Mouse (Mus musculus): ENCODE measurements around the gene Fam181a. TPM values are rescaled to one million over a fixed set of nuclear protein-coding genes. Genes with fewer than 3 reads are reported as not detected.

The Fam181a gene
- polyA plus RNA-seq, 2 experiments from 2014 or later, result not detected

DNA sequence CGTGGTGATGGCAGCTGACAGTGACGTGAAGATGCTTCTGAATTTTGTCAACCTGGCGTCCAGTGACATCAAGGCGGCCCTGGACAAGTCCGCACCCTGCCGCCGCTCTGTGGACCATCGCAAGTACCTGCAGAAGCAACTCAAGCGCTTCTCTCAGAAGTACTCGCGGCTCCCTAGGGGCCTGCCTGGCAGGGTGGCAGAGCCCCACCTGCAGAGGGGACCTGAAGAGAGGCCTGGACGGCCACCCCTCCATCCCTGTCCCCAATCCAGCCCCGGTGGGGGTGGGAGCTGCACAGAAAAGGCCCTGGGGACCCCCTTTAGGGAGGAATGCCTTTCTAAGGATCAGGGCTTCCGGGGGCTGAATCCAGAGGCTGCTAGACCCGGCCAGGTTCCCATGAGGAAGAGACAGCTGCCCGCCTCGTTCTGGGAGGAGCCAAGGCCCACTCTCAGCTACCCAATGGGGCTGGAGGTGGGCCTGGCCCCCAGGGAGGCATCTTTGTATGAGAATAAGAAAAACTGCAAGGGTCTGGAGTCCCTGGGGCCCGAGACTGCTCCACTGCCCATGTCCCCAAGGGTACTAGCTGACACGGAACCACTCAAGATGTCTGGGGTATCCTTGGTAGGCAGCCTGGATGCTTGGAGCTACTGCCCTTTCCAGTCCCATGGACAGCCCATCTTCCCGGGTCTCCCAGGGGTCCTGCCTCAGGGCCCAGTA is 5.2 kb downstream of the Fam181a start:
- no peak for ATAC-seq

DNA sequence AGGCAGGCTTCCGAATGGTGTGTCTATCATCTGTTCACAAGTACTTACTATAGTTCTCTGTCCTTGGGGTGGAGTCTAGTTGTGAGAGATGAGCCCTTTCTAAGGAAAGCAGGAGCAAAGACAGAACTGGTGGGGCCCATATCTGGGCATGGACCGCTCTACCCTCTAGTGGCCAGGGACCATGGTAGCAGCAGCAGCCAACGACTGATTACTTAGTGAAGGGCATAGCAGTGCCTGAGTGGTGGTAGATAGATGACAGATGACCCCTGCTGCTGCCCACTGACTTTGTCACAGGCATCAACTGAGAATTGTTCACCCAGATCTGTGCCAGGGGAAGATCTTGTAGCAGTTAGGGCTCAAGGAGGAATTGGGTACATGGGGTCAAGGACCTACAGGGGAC is 12.0 kb downstream of the Fam181a start:
- ATAC-seq, result peak; percentile 32

DNA sequence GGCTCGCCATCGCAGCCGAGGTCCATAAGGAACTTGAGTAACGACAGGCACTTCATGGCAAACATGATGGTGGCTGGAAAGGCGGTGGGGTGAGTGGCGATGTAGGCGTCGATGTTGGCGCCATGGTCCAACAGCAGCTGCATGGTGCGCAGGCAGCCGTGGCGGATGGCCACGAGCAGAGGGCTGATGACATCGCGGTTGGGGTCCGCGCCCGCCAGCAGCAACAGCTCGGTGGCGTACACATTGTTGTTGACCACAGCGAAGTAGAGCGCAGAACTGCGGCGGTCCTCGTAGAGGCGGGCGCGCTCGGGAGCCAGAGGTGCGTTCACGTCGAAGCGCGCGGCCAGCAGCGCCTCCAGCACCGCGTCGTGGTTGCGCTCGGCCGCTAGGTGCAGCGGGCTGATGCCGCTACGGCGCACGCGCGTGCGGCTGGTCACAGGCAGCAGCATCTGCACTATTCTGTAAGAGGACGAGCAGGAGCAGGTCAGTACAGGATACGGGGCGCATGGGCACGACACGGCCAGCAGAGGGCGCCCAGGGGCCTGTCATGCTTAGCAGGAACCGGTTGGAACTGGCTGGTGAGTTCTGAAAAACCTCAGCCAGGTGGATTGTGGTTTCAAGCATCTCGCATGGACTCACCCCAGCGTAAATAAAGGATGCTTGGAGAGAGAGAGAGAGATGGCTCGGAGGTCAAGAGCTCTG is 14.5 kb downstream of the Fam181a start:
- ATAC-seq, result peak; percentile 98

DNA sequence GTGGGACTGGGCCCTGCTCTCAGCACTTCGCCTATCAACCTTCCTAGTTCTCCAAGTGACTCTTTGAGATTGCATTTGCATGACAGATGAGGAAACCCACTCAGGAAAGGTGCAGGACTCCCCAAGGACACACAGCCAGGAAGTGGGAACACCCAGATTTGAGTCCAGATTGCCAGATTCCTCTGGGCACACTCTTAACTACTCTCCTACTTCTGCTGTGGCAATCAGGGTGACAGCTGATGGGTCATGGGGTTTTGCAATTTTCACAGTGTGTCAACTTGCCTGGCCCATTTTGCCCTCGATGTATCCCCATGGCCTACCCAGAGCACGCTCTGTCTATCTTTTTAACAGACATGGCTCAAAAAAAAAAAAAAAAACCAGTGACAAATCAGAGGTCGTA is 15.8 kb downstream of the Fam181a start:
- no peak for ATAC-seq

DNA sequence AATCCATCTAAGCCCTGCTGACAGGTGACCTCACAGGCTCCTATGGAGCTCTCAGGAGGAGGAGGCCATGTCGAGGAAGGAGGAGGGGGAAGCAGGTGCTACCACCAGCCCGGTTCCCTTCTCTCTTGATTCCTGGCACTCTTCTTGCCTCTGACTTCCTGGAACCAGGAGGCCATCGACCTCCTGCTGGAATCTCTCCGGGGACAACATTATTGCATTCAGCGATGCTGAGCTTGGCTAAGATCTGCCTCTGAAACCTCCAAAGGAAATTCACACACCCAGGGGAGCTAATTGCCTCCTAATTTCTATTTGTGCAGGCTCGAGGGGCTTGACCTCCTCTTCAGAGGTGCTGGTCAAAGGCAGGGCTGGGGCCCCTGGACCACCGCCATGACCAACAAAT is 16.3 kb downstream of the Fam181a start:
- no peak for ATAC-seq

DNA sequence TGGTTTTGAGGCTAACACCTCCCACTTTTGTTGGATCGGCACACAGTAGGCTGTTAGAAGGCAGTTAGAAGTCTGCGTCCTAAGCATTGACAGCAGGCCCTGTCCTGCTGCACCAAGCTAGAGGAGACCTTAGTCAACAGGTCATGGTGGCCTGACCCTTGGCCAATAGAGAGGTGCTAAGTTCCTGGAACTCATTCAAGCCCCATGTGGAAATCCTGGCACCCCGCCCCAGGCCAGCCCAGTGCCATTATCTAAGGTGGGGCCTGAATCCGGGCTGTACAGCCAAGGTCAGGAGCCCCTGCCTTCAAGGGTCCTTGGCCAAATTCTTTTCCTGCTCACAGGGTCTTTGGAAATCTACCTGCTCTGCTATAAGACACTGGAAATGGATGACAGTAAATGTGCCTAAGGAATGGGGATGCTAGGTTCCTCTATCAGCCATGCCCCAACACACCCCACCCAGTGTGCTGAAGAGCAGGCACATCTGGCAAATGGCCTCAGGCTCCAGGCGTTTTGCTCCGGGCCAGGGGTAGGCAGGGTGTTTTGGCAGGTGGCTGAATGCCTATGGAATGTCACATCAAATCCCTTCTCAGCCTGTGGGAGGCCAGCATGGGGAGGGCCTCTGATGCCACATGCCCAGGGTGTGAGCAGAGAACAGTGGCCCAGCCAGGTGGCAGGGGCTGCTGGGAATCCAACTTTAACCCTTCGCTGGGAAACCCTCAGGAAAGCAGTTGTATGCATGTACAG is 17.8 kb downstream of the Fam181a start:
- ATAC-seq, result no peak

DNA sequence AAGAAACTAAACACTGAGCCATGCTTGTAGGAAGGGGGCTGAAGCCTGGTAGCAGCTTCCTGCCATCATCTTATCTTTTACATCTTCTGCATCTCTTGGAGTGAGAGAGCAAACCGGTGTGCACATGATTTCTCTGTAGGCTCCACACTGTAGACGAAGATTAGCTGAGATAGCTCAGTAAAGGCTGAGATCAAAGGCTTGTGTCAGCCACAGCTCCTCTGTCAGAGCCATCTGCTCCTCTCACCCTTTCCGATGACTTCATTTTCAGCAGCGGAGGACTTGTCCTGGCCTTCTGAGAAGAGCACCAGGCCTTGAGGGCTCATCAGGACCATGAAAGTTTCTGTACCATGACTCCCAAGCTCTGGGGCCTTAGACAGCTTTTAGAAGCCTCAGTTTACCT is 20.7 kb downstream of the Fam181a start:
- ATAC-seq, result peak; percentile 94

DNA sequence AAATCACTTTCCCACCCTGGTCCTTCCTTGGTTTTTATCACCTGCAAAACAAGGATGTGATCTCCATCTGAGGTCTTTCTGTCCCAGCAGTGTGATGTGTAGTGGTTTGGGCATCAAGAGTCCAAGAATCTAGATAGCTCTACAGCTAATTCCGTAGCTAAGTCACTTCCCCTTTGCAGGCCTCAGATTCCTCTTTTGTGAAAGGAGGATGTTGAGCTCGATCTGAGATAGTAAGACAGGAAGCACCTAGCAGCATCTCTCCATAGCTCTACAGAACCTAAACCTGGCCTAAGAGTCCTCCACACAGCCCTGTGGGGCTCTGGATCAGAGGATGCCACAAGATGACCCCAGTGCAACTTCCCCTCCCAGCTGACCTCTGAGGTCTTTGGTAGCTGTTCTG is 22.1 kb downstream of the Fam181a start:
- ATAC-seq, result peak; percentile 37

DNA sequence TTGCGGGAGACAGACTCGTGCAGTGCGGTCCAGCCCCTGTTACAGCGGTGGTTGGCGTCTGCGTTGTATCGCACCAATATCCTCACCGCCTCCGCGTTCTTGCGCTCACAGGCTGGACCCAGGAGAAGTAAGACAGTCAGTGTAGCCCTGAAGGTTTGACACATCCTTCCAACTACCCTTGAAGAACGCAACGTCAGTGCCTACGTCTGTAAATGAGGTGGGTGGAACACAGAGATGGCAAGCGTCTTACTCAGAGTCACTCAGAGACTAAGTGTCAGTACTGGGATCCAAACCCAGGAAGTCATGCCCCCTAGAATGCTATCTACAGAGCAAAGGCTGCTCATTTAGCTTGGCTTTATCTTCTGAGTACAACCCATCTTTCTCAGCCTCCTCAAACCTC is 22.7 kb downstream of the Fam181a start:
- ATAC-seq, result peak; percentile 9

DNA sequence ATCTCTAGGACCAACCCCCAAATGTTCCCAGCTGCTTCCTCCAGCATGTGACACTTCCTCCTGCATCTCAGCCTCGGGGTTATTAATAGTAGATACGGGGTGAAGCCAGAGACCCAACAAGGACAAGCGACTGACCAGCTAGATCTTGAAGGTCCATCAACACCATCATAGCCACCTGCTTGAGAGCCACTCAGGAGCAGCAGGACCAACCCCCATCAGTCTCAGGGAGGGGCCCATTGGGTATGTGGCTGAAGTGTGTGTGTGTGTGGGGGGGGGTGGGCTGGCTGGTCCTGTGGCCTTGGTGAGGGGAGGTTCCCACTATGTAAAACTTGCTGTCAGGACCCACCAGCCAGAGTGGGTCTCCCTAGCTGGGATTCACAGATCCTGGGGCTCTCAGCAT is 26.0 kb downstream of the Fam181a start:
- ATAC-seq, result no peak

DNA sequence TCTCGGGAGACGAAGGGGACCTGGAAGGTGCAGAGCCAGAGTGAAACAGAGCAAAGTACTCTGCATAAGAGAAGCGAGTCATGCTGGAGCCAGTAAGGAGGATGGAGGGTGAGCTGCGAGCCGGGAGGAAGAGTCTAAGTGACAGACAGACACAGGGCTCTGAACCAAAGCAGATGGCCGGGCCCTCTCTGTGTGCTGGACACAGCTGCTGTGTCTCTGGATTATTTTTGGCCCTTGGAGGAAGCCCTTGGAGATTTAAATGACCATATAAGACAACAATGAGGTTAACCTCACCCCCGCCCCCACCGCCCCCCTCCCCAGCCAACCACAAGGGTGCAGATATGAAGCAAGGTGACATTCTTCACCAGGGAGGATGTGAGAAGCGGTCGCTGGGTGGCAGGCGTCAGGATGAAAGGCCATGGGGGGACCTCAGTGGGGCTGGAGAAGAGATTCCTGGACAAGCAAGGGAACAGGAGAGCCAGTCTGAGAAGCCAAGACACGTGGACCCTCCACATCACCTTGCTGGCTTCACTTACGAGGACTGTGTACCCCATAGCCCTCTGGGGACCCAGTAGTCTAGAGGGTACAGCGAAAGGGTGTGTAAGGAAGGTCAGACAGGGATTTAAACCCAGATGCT is 27.5 kb downstream of the Fam181a start:
- ATAC-seq, result no peak

DNA sequence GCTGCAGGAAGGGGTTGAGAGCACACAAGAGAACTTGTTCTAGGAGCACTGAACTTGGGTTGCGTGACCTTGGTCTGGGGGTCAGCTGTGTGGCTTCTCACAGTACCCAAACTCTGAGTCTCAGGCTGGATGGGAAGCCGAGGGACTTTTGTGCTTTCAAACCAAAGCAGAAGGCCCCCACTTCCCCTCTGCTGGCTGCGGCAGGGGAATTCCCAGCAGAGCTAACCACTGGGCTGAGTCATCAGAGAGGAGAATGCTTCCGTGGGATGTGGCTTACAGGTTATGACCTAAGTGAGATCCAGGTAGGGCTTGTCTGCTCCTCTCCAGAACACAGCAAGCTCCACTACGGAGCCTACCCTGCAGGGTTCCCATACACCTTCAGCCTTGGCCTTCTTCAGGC is 30.4 kb downstream of the Fam181a start:
- peak; percentile 94 for ATAC-seq

DNA sequence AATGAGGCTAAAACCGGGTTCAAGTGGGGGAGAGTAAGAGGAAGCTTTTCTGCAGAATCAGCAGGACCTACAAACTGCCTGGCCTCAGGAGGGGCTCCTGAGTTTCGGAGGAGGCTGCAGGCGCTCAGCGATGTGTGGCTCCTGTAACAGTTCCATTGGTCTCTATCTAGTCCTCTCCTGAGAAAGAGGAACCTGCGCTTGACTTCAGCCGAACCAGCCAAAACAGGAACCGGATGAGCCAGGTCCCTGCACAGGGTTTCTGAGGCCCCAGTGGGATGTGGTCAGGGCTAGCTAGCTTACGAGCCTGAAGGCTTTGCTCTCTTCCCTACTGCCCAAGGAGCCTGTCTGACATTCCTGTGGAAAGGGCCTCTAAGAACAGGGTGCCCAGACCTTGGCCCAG is 32.7 kb downstream of the Fam181a start:
- peak; percentile 44 for ATAC-seq

DNA sequence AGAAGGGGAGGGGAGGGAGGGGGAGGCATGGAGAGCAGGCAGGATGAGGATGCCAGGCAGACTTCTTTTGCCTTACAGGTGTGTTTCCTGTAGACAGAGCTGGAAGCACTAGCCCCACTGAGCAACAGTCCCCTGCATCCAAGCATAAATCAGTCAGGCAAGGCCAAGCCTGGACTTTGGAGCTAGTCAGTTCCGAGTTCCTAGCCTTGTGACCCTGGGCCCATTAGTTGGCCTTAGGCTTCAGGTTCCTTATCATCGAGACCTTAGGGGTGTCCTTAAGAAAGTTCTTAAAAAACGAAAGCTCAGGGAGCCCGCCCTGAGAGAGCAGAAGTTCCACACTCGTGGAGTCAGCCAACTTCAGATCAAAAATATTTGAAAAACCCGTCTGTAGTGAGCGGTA is 34.2 kb downstream of the Fam181a start:
- no peak for ATAC-seq

DNA sequence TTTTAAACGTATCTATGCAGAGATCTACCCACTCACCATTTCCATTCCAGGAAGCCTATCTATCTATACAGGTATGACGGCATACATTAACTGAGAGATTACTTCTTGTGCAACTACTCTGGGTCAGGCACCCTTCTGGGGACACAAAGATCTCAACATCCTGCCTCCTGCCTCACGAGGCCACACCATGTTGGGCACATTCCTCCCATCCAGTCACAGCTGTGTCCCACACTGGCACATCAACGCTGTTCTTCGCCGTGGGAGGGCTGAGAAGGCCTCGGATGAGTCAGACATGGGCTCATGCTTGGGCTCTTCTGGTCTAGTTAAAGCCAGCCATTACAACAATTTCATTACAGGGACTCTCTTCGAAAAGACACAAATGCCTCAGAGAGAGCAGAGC is 36.2 kb downstream of the Fam181a start:
- ATAC-seq, result peak; percentile 64

DNA sequence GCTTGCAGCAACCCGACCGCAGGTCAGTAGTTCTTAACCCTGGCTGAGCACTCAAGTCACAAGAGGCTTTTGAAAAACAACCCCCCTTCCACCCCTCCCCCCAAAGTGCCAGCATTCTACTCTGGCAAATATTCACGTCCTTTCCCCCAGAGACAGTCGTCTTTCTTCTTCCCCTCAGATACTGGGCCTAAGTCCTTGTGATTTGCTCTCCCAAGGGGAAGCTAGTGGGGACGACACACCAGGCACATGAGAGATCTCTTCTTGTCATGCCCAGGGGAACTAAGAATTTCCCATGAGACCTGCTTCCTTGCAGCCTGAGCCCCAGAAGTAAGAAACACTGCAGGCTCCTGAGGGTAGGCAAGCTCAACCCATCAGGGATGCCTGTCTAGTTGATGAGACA is 36.6 kb downstream of the Fam181a start:
- no peak for ATAC-seq

DNA sequence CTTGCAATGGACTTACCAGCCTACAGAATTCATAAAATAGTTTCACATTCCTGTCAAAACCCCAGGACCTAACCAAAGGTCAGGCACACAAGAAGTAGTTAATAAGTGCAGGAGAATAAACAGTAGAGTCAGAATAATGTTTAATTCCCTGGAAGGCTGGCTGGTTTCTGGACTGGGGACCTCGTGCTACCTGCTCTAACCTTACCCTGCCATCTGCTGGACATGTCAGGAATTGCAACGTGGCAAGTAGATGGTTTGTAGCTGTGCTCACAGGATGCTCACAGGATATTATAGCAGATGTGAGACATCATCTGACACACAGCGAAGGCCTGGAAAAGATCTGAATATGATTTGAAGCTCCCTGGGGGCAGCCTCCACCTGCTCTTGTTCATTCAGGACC is 37.7 kb downstream of the Fam181a start:
- ATAC-seq, result peak; percentile 70

DNA sequence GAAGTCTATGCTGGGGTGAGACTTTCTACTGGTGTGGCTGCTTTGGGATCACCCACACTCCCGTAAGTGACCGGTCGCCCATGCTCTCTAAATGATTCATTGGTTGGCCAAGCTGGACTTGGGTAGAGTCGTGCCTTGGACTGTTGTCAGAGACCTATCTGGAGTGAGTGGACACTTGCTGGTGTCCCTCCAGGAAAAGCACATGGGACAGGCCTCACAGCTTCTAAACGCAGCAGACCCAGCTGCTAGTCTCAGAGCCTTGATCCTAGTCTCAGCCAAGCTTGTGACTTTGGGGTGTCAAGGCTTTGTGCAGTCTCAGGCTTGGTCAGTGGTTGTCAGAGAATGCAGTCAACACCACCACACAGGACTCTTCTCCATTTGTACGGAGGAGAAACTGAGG is 42.0 kb downstream of the Fam181a start:
- no peak for ATAC-seq

DNA sequence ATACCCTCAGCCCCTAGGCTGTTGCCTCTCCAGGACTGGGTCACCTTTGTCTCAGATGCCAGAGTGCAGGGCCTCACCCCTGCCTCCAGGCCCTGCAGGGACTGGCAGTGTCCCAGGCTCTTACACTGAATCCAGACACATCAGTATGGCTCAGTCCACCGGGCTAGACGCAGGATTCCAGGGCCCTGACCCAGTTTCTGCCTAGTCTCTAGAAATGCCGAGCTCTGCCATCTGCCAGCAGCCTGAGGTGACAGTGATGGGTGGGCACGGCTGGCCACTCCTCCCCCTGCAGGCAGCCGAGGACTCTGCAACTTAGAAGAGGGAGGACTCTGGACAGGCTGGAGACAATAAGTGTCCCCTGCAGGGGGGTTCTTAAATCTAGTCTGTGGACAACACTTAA is 42.8 kb downstream of the Fam181a start:
- ATAC-seq, result no peak

DNA sequence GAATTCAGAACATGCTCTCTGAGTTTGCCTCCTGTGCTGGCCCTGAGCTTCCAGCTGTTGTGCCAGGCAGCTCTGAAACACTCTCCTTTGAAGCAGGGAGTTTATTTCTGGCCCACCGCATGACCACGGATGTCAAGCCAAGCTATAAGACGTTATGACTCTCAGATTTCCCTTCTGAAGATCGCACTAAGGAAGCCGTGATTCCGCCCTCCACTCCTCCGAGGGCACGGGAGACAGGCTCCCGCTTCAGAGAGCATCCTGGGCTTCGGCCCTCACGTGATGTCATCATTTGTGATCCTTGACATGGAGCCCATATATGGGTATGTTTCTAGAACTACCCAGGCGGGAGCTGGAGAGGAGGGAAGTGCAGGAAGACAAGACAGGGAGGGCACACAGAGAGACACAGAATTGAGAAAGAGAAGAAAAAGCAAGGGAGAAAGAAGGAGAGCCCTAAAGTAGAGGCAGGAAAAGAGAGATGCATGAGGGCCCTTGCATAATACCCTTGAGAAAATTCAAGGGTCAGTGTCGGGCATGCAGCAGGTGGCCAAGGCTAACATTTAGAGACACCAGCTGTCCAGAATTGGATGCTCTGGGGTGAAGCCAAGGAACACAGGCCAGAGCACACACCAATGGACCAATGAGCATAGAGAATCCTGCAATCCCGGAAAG is 45.1 kb downstream of the Fam181a start, which contains the start of gene Asb2:
Gene Asb2 (minus strand): TSS at position 256 of the 669 bp plus-strand sequence.
- ATAC-seq, result no peak

DNA sequence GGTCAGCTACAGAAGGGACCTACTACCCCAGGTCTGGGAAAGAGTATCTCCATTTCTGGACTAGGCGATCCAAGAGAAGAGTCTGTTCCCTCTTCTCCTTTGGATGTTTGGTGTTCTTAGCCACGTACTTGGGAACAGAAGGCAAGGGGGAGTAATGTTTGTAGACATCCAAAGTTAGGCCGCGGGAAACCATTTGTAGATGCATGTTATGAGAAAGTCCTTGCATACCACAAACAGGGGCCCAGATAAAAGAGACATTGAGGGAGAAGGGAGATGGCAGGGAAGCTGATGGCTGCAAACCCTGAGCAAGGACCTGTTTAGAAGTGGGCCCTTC is 45.6 kb downstream of the Fam181a start:
- no peak for ATAC-seq

DNA sequence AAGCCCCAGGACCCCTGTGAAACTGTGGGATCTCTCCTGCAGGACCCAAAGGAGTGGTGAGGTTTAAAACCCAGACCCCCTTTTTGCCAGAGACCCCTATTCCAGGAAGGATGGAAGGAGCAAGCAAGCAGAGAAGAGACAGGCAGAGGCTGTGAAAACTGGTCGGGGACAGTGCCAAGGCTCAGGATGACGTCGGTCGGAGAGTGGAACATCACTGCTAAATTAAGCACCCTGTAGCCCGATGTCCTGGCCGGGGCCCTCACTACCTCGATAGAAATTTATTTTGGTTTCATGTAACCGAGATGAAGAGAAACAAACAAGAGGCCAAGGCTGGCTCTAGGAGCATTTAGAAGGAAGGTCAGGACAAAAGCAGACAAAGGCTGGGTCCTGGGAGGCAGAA is 47.4 kb downstream of the Fam181a start:
- no peak for ATAC-seq
